Mouse (Mus musculus) lung, postnatal 0 days (tissue): ENCODE data around the gene Olfr872.

Source experiments
- CTCF ChIP-seq: IDR thresholded peaks from 2 replicates; pipeline ENCODE4 v1.5.1; 2016; ENCODE audit warnings: antibody characterized with exemption, mild to moderate bottlenecking
- EP300 ChIP-seq: IDR thresholded peaks from 2 replicates; pipeline ENCODE4 v1.6.1; 2016; ENCODE audit warnings: antibody characterized with exemption, mild to moderate bottlenecking, control low read depth

- no peak for TF ChIP-seq CTCF
- no peak for TF ChIP-seq EP300
These were observed 26.1 kb upstream of the Olfr872 start for GRCm38 (mm10) chr9:20210812-20211211.
